9 mouse cellular contexts compared by ENCODE assay signal in genomic region chr17:65558217-65558616, GRCm38 (mm10). TPM values are rescaled to one million over a fixed set of nuclear protein-coding genes. Genes with fewer than 3 reads are reported as not detected.
A peak's percentile ranks its signal among the peaks of the same experiment; 100 is the strongest.
DNase-seq lines count a peak whose midpoint lies in the region; ATAC-seq lines count a peak whose summit lies in the region.
"Had no signal": no experiment of that assay in that cellular context is flagged by ENCODE, and none has a peak within 500 bp of the region (broad histone marks: within the 10 kb centered on the region; RNA-seq: fewer than 3 reads in every experiment).

No protein-coding gene starts in this region.

- WGBS in embryonic facial prominence, embryonic 15.5 days, result 43% methylated on average over 9 of the region's 9 CpGs
- WGBS in heart, embryonic 13.5 days, result 38% methylated on average over 9 of the region's 9 CpGs

- H3K27ac ChIP-seq in embryonic facial prominence, embryonic 15.5 days (replicated peaks), result no peak overlapping the region
- no peak overlapping the region for H3K27ac ChIP-seq in heart, embryonic 13.5 days (replicated peaks)

- peak overlapping the region; percentile 7; the same call in 1 of the 2 replicates for H3K4me2 ChIP-seq in embryonic facial prominence, embryonic 15.5 days (replicated peaks)
- H3K4me2 ChIP-seq in heart, embryonic 13.5 days, result peak overlapping the region; percentile 55

- intact Hi-C loops in left cerebral cortex, postnatal 14 days (cut with DNase I), result no loop called here

- no peaks in the 10 kb centered on the region for H3K27me3 ChIP-seq in embryonic facial prominence, embryonic 15.5 days
- H3K27me3 ChIP-seq in heart, embryonic 13.5 days (replicated peaks), result no peaks in the 10 kb centered on the region

- H3K4me3 ChIP-seq in embryonic facial prominence, embryonic 15.5 days (replicated peaks), result no peak overlapping the region
- peak overlapping the region; percentile 20; the same call in 1 of the 2 replicates for H3K4me3 ChIP-seq in heart, embryonic 13.5 days
- H3K4me3 ChIP-seq: myocyte had no signal

- no peaks in the 10 kb centered on the region for H3K9me3 ChIP-seq in embryonic facial prominence, embryonic 15.5 days (replicated peaks)
- no peaks in the 10 kb centered on the region for H3K9me3 ChIP-seq in heart, embryonic 13.5 days

- no peak overlapping the region for H3K9ac ChIP-seq in embryonic facial prominence, embryonic 15.5 days
- H3K9ac ChIP-seq in heart, embryonic 13.5 days, result no peak overlapping the region

- H3K36me3 ChIP-seq in embryonic facial prominence, embryonic 15.5 days, result no peaks in the 10 kb centered on the region
- H3K36me3 ChIP-seq in heart, embryonic 13.5 days, result no peaks in the 10 kb centered on the region

- H3K4me1 ChIP-seq in embryonic facial prominence, embryonic 15.5 days, result peaks cover 3% of the 10 kb centered on the region; the same call in 1 of the 2 replicates
- H3K4me1 ChIP-seq in heart, embryonic 13.5 days, result peaks cover 18% of the 10 kb centered on the region

- peak; percentile 61 to 65 for DNase-seq in left cerebral cortex, postnatal 14 days (ENCODE audit: low spot score in 2 of 2)
- no peak for DNase-seq in left cerebral cortex, adult 8-10 months (ENCODE audit: low spot score in 2 of 2)
- peak; percentile 81 for DNase-seq in brain, adult 2 months (ENCODE audit: low read depth, low spot score)
- DNase-seq in kidney, postnatal 14 days, result peak; percentile 54
- peak; percentile 75 for DNase-seq in lung, postnatal 25 days (ENCODE audit: low spot score)
- DNase-seq in spleen, postnatal 36 days (ENCODE audit: low spot score in 2 of 2), result peak; percentile 22 to 49

- 0 out of 2 replicates have a peak, but pooled peaks have one; percentile 55 for ATAC-seq in embryonic facial prominence, embryonic 15.5 days (ENCODE audit: insufficient number of reproducible peaks, low FRiP score, low TSS enrichment, low read depth)
- no peak for ATAC-seq in heart, embryonic 13.5 days (ENCODE audit: extremely low read depth, insufficient number of reproducible peaks, low FRiP score, low TSS enrichment)

RNA-seq across cellular contexts. Expression of gene Tmem232, which starts 17.6 kb away (rescaled TPM):
- 1 to 10 TPM; 1.5 to 1.9 TPM for total RNA-seq in left cerebral cortex, postnatal 14 days (2021)
- 1 to 10 TPM; 1.9 to 4.3 (median 2.6) TPM for total RNA-seq in left cerebral cortex, adult 8-10 months (2022)
- 2.0 and 2.8 TPM in 2 replicates for polyA plus RNA-seq in embryonic facial prominence, embryonic 15.5 days (2015; fragmentation: Nextera tagmentation; extraction: Ambion mirVana)
- 0.09 TPM in 2 replicates for polyA plus RNA-seq in heart, embryonic 13.5 days (2015; fragmentation: Nextera tagmentation; extraction: Ambion mirVana)
- polyA plus RNA-seq: myocyte had no signal

RNA-seq across cellular contexts. Expression of gene Vapa, which starts 55.1 kb away (rescaled TPM):
- 100 to 1,000 TPM; 169 to 181 TPM for total RNA-seq in left cerebral cortex, postnatal 14 days (2021)
- total RNA-seq in left cerebral cortex, adult 8-10 months (2022), result 100 to 1,000 TPM; 127 to 162 (median 147) TPM
- polyA plus RNA-seq in embryonic facial prominence, embryonic 15.5 days (2015; fragmentation: Nextera tagmentation; extraction: Ambion mirVana), result 187 and 192 TPM in 2 replicates
- polyA plus RNA-seq in heart, embryonic 13.5 days (2015; fragmentation: Nextera tagmentation; extraction: Ambion mirVana), result 132 and 153 TPM in 2 replicates

Comparison
In these comparisons a context has a peak if more than half of its experiments do, and no peak if none do; other contexts are left out.
1. DNase-seq: peak in left cerebral cortex, postnatal 14 days (2 of 2), brain, adult 2 months (single experiment), kidney, postnatal 14 days (single experiment), lung, postnatal 25 days (single experiment) and spleen, postnatal 36 days (2 of 2); none in left cerebral cortex, adult 8-10 months (0 of 2).